Mouse (Mus musculus): Measurements from ENCODE around the gene Ccdc85b. TPM values are rescaled to one million over a fixed set of nuclear protein-coding genes. Genes with fewer than 3 reads are reported as not detected.
"Not testable (repeated sequence)": the region's sequence is repeated elsewhere in the genome, so short reads cannot be mapped to it uniquely, and the experiment has no call there.

Ccdc85b gene
- total RNA-seq (2021): 1 to 10 TPM; 6.4 to 7.2 TPM
- long read RNA-seq, experiment 1, full-length matches to known transcripts: 31 of 31 reads
- long read RNA-seq, experiment 1, partial matches to known transcripts: 0 of 31 reads
- long read RNA-seq, experiment 1, other reads (novel, unspliced or antisense): 0 of 31 reads
- long read RNA-seq, experiment 2, full-length matches to known transcripts: 37 of 38 reads
- long read RNA-seq, experiment 2, partial matches to known transcripts: 0 of 38 reads
- long read RNA-seq, experiment 2, other reads (novel, unspliced or antisense): 1 of 38 reads

GRCm38 (mm10) chr19:5457746-5458442, at the start of gene Ccdc85b:
Gene Ccdc85b (minus strand): TSS chr19:5457894.
- no peak for DNase-seq
- intact Hi-C loops (cut with DNase I; ENCODE audit: low total_unique reads): no loop called here

DNA sequence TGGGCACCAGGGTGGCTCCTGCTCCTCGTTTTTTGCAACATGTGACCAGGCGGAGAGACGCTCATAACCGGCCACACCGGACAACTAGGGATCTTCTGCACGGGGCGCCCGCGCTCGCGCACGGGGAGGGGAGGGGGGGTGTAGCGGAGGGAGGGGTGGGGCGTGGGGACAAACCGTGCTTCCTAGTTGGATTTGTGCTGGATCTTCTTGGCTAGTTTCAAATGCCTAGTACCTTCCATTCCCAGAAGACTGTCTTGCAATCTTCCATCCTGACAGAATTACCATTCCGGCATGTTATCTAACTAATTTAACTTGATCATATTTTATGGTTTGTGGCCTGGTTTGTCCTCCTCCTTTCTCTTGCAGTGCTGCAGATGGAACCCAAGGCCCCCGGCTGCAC, 46.0 kb upstream of the Ccdc85b start, which contains the start of gene 1700020D05Rik:
Gene 1700020D05Rik (minus strand): TSS at position 101 of the 400 bp plus-strand sequence.
- DNase-seq: no peak
- intact Hi-C loops (cut with DNase I; ENCODE audit: low total_unique reads): no loop called here

DNA sequence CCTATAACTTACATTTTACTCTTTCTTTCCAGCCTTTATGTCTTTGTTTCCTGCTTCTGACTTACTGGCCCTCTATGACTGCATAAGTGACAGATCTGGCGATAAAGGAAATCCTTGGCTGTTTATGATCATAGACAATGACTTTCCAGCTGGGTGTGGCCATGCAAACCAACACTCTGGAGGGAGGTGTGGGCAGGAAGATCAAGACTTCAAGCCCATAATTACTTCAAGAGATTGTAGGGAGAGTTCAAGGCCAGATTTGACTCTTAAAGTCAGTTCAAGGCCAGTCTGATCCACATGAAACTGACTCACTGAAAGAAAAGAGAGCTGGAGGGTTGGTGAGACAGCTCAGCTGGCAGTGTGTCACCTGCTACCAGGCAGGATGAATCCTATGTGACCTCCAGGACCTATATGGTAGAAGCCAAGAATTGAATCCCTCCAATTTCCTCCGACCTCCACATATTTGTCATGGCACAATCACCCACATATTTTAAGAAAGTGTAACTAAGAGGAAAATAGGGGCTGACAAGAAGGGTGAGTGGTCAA, 42.7 kb upstream of the Ccdc85b start:
- intact Hi-C loops (cut with DNase I; ENCODE audit: low total_unique reads): no loop called here
- no peak for DNase-seq

GRCm38 (mm10) chr19:5496052-5496370, 38.3 kb upstream of the Ccdc85b start:
- intact Hi-C loops (cut with DNase I; ENCODE audit: low total_unique reads): no loop called here
- no peak for DNase-seq

GRCm38 (mm10) chr19:5495353-5496051, 37.8 kb upstream of the Ccdc85b start:
- intact Hi-C loops (cut with DNase I; ENCODE audit: low total_unique reads): no loop called here
- no peak for DNase-seq

DNA sequence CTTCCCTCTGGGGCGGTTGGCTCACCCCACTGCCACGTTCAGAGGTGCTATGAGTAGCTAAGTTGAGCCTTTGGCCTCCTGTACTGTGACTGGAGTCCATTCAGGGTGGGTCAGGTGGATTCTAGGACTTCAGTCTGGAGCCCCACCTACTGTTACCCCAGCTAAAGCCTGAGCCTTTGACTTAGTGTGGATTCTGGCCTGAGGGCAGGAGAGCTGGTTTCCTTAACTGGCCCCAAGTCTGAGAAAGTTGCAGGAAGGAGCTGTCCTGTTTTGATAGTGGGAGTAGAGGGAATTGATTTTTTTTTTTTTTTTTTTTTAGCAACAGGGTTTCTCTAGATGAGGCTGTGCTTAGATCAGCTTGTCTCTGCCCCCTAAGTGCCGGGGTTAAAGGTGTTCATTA, 36.6 kb upstream of the Ccdc85b start:
- DNase-seq: no peak
- intact Hi-C loops (cut with DNase I; ENCODE audit: low total_unique reads): no loop called here

DNA sequence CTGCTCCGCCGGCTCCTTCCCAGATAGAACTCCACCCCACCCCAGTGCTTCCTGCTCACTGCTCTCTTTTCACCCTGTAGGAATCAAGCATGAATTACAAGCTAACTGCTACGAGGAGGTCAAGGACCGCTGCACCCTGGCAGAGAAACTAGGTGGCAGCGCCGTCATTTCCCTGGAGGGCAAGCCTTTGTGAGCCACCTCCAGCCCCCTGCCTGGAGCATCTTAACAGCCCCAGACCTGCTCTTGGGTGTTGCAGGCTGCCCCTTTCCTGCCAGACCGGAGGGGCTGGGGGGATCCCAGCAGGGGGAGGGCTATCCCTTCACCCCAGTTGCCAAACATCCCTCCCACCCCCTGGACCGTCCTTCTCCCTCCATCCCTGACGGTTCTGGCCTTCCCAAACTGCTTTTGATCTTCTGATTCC, 35.6 kb upstream of the Ccdc85b start:
- DNase-seq; intact Hi-C loops (cut with DNase I; ENCODE audit: low total_unique reads): not testable (repeated sequence)

GRCm38 (mm10) chr19:5492641-5493040, 34.9 kb upstream of the Ccdc85b start:
- intact Hi-C loops (cut with DNase I; ENCODE audit: low total_unique reads): no loop called here
- no peak for DNase-seq

DNA sequence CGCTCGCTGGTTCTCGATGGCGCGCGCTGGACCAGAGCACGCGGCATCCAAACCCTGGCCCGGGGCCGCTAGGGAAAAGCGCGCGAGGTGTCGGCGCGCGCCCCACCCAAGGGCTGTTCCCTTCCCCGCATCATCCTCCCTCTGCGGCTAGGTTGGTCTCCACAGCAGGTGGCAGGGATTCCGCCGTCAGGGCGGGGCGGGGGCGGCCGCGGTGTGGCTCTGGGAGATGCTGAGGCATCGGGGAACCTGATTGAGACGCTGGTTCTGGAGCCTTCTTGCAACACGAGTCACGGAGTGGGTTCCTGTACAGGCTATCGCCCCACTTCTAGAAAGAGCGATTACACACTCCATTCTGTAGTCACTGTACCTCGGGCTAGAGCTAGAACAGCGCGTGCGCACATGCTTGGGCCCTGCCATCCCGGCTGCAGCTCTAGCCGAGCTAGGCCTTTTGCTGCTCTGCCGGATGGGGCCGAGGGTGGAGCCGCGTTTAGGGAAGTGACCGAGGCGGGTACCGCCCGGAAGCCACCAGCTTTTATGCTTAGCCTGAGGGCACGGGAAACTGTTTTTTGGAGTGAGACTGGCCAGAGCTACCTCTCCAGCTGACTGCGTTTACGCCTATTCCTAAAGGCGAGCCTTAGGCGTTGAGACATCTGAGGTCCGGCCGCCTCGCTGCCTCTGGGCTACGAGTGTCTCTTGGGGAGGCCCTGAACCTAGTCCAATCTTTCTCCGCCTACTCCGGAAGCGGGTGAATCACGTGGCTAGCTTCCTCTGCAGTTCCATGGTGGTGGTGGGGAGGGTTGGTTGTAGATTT, 33.4 kb upstream of the Ccdc85b start:
- peak; percentile 84 for DNase-seq
- intact Hi-C loops (cut with DNase I; ENCODE audit: low total_unique reads): no loop called here

DNA sequence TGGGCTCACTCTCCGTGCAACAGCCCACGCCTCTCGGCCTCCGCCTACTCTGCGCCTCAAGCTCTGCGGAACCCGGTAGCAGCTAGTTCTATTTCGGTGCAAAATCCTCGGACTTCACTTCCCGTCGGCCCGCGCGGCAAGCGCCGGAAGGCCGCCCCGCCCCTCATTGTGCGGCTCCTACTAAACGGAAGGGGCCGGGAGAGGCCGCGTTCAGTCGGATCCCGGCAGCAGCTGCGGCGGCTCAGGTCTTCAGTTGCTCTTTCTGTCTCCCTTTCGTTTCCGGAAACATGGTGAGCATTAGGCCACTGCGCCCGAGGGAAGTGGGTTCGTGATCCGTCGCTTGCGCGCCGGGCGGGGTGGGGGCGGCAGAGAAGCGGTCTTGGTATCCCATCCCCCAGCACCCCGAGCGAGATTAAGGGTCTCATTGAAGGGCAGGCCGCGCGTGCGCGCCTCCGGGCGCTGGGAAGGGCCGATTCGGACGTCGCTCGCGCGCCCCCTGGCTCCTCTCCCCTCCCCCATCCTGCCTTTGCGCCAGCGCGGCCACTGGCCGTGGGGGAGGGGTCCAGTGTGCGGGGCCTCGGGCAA, 32.7 kb upstream of the Ccdc85b start, which contains the start of gene Cfl1:
Gene Cfl1 (plus strand): TSS at position 143 of the 585 bp plus-strand sequence.
- intact Hi-C loops (cut with DNase I; ENCODE audit: low total_unique reads): no loop called here
- peak; percentile 94 for DNase-seq

DNA sequence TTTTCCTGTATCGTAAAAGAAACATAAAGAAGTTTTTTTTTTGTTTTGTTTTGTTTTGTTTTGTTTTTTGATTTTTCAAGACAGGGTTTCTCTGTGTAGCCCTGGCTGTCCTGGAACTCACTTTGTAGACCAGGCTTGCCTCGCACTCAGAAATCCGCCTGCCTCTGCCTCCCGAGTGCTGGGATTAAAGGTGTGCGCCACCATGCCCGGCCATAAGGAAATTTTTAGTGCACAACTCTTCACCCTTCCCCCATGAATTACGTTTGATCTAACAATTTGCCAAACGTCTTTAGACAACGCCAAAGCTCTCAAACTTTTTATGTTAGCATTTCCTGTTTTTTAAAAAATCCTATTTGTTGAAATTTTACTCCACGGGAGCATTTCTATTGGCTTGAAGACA, 32.0 kb upstream of the Ccdc85b start:
- intact Hi-C loops (cut with DNase I; ENCODE audit: low total_unique reads); DNase-seq: not testable (repeated sequence)

- intact Hi-C loops (cut with DNase I; ENCODE audit: low total_unique reads): no loop called here
These were observed 31.3 kb upstream of the Ccdc85b start for GRCm38 (mm10) chr19:5488878-5489571.

DNA sequence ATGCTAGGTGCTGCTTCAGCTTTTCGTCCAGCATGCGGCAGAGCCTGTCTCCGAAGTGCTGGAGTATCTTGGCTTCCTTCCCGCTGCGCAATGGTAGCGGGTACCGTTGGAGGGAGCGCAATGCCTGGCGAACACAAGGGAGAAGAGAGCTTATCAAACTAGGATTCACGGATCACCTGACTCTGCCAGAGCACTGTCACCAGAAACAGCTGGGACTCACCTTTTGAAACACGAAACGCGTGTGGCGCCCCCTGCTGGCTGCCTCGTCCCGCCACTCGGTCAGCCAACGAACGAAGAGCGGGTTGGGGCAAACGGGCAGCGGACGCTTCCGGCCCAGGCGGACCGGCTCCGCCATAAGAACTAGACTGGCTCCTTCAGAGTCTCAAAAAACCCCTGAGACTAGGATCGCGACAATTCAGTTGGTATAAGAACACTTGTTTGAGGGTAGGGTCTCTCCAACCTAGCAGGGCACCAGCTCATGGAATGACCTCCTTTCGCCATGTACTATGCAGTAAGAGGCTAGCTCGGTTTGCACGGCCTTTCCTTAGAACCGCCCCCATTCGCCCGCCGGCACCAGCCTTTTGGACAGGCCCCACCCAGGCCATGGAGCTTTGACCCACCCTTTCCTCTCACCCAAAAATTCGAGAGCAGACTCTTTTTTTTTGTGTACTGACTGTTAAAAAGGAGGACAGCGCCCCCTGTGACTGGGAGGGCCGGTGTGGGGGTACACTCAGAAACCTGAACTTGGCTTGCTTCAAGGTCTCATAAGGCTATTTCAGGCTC, 30.3 kb upstream of the Ccdc85b start, which contains the start of gene Mus81:
Gene Mus81 (minus strand): TSS at position 635 of the 783 bp plus-strand sequence.
- intact Hi-C loops (cut with DNase I; ENCODE audit: low total_unique reads): no loop called here
- peak; percentile 96 for DNase-seq

More at GRCm38 (mm10) chr19:5488878-5489571, 31.3 kb upstream of the Ccdc85b start:
- peak; percentile 98 for DNase-seq

DNA sequence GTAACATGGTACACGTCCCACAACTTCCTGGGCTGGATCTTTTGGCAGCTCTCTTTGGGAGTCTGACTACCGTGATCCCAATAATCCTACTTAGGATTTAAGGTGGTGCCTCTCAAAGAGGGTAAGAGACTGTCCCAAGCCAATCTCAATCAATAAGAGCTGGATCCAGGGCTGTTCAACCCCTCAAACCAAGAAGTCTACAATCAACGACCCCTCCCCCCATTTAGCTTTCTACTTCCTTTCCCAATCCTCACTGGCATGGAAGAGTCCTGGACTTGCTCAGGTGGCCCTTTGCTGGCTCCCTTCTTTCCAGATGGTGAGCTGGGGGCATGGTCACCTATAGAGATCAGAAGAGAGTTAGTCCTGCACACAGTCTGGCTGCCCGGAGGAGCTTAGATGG, 29.1 kb upstream of the Ccdc85b start:
- intact Hi-C loops (cut with DNase I; ENCODE audit: low total_unique reads): no loop called here
- no peak for DNase-seq

- no peak for DNase-seq
- intact Hi-C loops (cut with DNase I; ENCODE audit: low total_unique reads): no loop called here
These were observed 28.6 kb upstream of the Ccdc85b start for GRCm38 (mm10) chr19:5486286-5486685.

DNA sequence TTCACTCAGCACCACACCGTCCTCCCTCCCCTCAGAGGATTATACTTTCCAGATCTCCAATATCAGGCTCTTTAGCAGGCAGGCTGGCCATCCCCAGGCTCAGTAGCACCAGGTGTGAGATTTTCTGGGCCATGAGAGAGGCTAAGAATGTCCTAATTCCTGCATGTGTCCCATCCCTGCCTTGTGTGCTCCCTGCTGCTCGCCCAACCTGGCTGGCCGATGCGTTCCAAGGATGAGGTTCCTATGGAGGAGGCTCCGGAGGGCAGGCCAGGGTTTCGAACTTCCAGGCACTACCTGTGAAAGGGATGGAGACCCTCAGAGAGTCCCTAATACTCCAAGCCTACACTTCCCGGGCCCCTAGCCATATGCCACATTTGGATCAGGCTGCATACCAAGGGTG, 28.1 kb upstream of the Ccdc85b start:
- intact Hi-C loops (cut with DNase I; ENCODE audit: low total_unique reads): no loop called here
- DNase-seq: no peak

- intact Hi-C loops (cut with DNase I; ENCODE audit: low total_unique reads): no loop called here
- no peak for DNase-seq
These were observed 27.7 kb upstream of the Ccdc85b start for GRCm38 (mm10) chr19:5485371-5485770.

DNA sequence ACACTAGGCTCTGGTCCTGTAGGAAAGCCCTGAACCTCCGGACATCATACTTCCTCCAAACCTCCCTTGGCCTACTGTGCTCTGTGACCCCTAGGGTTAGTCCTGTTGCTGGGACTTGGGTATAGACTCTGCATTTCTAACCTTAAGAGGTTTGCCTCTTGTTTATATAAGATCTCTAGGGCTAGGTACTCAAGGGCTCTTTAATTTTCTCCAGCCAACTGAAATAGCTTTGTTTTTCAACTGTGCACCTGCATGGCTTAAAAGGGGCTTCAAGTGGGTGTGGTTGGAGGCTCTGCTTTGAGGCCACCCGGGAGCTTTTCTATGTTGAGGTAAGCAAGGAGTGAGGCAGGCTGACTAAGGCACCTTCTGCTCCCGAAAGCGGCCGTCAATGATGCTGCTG, 26.8 kb upstream of the Ccdc85b start:
- intact Hi-C loops (cut with DNase I; ENCODE audit: low total_unique reads): no loop called here
- DNase-seq: no peak
